Mouse (Mus musculus): Measurements from ENCODE around the gene Ifit1. TPM values are rescaled to one million over a fixed set of nuclear protein-coding genes. Genes with fewer than 3 reads are reported as not detected.
A peak's percentile ranks its signal among the peaks of the same experiment; 100 is the strongest.

Gene Ifit1
- polyA plus RNA-seq, 2 experiments from 2014 or later, result 60.3 to 70.1 TPM

GRCm38 (mm10) chr19:34655227-34655805 is 14.6 kb downstream of the Ifit1 start:
- no peak for ATAC-seq

- no peak for ATAC-seq
These were observed 16.0 kb downstream of the Ifit1 start for GRCm38 (mm10) chr19:34656511-34657298.

GRCm38 (mm10) chr19:34662067-34662507 is 21.4 kb downstream of the Ifit1 start:
- peak; percentile 94 for ATAC-seq

GRCm38 (mm10) chr19:34662740-34663139 is 22.1 kb downstream of the Ifit1 start:
- no peak for ATAC-seq

- peak; percentile 60 for ATAC-seq
These were observed 25.5 kb downstream of the Ifit1 start for GRCm38 (mm10) chr19:34666127-34666526.

- ATAC-seq, result no peak
These were observed 32.8 kb downstream of the Ifit1 start for GRCm38 (mm10) chr19:34673476-34673875.

- ATAC-seq, result no peak
These were observed 37.8 kb downstream of the Ifit1 start for GRCm38 (mm10) chr19:34678428-34678827.

GRCm38 (mm10) chr19:34684857-34685256 is 44.2 kb downstream of the Ifit1 start:
- no peak for ATAC-seq

GRCm38 (mm10) chr19:34685530-34685929 is 44.9 kb downstream of the Ifit1 start:
- no peak for ATAC-seq

GRCm38 (mm10) chr19:34691402-34691801 is 50.7 kb downstream of the Ifit1 start:
- ATAC-seq, result no peak

GRCm38 (mm10) chr19:34696352-34696986 is 55.8 kb downstream of the Ifit1 start:
- ATAC-seq, result no peak

GRCm38 (mm10) chr19:34697461-34697860 is 56.8 kb downstream of the Ifit1 start:
- no peak for ATAC-seq

- no peak for ATAC-seq
These were observed 57.8 kb downstream of the Ifit1 start for GRCm38 (mm10) chr19:34698432-34698831.

- ATAC-seq, result no peak
These were observed 58.2 kb downstream of the Ifit1 start for GRCm38 (mm10) chr19:34698852-34699251.

- no peak for ATAC-seq
These were observed 58.6 kb downstream of the Ifit1 start for GRCm38 (mm10) chr19:34699300-34699699.

Other genes starting within 250 kb of the Ifit1 start
- not detected for gene Ch25h, start 165.7 kb upstream of the Ifit1 start, polyA plus RNA-seq (2017; shearing (Covaris generic))
- 100 to 1,000 TPM; 100 to 102 TPM for gene Lipa, start 113.4 kb upstream of the Ifit1 start, polyA plus RNA-seq (2017; shearing (Covaris generic))
- gene Ifit2, start 90.2 kb upstream of the Ifit1 start, polyA plus RNA-seq (2017; shearing (Covaris generic)), result 10 to 100 TPM; 28.5 to 31.7 TPM
- 10 to 100 TPM; 47.4 to 70.7 TPM for gene Ifit3, start 57.3 kb upstream of the Ifit1 start, polyA plus RNA-seq (2017; shearing (Covaris generic))
- 100 to 1,000 TPM; 116 to 127 TPM for gene Ifit1bl1, start 38.9 kb upstream of the Ifit1 start, polyA plus RNA-seq (2017; shearing (Covaris generic))
- gene Ifit3b, start 32.9 kb upstream of the Ifit1 start, polyA plus RNA-seq (2017; shearing (Covaris generic)), result 10 to 100 TPM in 1 of 2 experiments, 1 to 10 TPM in 1; 9.3 to 14.8 TPM
- 1 to 10 TPM; 1.8 to 2.1 TPM for gene Ifit1bl2, start 128 bp upstream of the Ifit1 start, polyA plus RNA-seq (2017; shearing (Covaris generic))
- not detected for gene Slc16a12, start 106.4 kb downstream of the Ifit1 start, polyA plus RNA-seq (2017; shearing (Covaris generic))
- under 1 TPM; 0.42 to 0.57 TPM for gene Pank1, start 238.6 kb downstream of the Ifit1 start, polyA plus RNA-seq (2017; shearing (Covaris generic))